Mouse (Mus musculus) spleen, postnatal 36 days (tissue): ENCODE data around the gene 4933407L21Rik.
A peak's percentile ranks its signal among the peaks of the same experiment; 100 is the strongest.

ENCODE experiments used
- DNase-seq, 2 experiments: peaks; one replicate each; pipeline ENCODE4 v3.0.0; 2022; ENCODE audit warnings: low spot score in 2 of 2, mixed read lengths in 1 of 2

The 4933407L21Rik gene

GRCm38 (mm10) chr1:85928057-85928687 lies at the start of gene 4933407L21Rik:
TSS of gene 4933407L21Rik (plus strand) at chr1:85928483.
- no peak for DNase-seq

- no peak for DNase-seq
These were observed 46.3 kb upstream of the 4933407L21Rik start for GRCm38 (mm10) chr1:85882003-85882402.

GRCm38 (mm10) chr1:85887221-85887620 lies 41.1 kb upstream of the 4933407L21Rik start:
- no peak for DNase-seq

DNA sequence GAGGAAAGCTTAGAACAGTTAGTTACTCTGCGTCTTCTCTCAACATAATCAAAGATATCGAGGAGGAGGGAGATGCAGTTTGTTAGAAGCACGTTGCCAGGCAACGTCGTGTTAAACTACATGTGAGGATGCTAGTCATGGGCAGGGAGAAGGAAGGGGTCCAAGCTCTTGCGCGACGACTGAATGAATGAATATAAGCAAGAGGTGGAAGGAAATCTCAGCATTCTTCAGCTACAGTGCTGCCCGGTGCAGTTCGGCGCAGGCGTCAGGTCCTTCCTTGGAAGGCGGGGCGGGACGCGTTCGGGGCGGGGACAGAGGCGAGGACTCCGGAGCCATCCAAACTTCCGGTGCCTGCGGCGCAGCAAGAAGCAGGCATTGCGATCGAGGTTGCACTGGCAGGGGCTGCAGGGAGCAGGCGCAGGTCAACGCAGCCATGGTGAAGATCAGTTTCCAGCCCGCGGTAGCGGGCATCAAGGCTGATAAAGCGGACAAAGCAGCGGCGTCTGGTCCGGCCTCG lies 34.0 kb upstream of the 4933407L21Rik start, which contains the start of gene Itm2c:
TSS of gene Itm2c (plus strand) at position 51 of the 517 bp plus-strand sequence.
- peak; percentile 75 for DNase-seq

DNA sequence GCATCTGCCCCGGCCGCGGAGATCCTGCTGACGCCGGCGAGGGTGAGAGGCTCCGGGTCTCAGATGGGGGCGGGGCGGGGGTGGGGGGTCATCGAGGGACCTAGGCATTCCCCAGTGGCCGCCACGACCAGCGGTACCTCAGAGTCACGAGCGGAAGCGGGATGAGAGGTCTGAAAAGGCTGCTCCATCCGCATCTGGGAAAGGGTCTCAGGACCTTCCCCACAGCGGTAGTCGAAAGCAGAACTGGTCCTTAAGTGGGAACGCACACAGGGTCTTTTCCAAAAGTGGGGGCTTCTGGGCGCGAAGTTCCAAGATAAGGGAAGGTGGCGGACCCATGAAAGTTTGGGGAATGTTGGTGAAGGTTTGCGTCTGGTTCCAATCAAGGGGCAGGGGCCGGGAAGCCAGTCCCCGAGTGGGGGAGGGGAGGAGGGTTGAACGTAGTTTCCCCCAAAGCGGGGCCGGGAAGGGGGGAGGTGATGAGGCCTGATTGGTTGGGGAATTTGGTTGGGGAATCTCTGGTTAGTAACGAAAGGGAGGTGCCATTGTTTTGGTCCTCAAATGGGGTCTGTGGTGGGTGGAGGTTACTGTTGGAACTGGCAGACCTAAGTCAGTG lies 33.4 kb upstream of the 4933407L21Rik start:
- DNase-seq = no peak

GRCm38 (mm10) chr1:85895391-85895837 lies 32.9 kb upstream of the 4933407L21Rik start:
- peak; percentile 55 to 71 for DNase-seq

DNA sequence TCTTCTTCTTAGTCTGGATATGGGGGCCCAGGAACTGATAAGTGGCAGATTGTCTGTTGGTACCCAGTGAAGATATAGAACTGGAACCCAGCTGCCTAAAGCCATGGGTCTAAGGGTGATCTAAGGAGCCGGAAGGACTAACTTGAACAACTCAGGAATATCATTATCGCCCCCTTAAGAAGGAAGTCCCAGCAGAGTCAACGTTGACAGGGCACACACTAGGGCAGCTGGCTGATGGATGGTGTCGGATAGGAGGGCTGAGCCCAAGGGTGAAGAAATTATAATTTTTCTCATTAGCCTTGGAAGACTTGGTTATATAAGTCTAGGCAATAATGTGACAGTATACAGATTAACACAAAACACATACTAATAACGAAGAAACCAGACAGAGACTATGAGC lies 32.2 kb upstream of the 4933407L21Rik start:
- no peak for DNase-seq

DNA sequence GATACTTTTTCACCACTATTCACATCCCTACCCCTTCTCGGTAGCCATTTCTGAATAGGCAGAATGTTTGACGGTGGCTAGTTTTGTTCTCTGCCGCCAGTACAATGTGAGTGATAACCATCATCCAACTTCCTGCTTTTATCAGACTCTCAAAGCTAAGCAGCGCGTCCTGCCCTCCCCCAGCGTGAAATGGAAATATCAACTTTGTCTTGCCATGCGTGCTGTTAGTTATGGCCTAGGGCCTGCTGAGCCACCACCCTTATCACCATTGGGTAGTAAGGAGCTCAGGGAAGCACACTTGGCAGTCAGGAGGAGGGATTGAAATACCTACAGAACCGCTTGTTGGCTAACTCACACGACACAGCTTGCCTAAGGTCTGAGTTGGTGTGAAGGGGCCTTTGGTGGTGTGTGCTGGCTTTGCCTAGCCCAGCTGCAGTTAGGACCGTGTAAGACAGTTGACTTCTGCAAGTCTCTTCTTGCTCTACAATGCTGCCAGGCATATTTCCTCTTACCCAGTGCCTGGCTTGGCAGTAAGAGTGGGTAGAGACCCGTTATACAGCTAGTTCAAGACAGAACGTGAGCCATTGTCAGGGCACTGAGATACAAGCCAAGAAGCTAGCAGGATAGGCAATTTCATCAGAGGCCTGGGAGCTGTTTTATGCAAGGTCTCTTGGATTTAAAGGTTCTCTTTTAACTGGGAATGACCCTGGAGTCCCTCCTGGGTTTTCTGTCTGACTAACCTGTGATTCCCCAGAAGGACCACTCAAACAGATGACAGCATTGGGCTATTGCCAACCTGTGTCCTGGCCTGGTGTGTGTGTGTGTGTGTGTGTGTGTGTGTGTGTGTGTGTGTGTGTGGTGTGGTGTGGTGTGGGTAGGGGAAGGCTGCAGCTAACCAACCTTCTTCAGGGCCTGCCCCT lies 31.2 kb upstream of the 4933407L21Rik start:
- no peak for DNase-seq

- DNase-seq = no peak
These were observed 30.2 kb upstream of the 4933407L21Rik start for GRCm38 (mm10) chr1:85897901-85898760.

GRCm38 (mm10) chr1:85898761-85899387 lies 29.4 kb upstream of the 4933407L21Rik start:
- no peak for DNase-seq

DNA sequence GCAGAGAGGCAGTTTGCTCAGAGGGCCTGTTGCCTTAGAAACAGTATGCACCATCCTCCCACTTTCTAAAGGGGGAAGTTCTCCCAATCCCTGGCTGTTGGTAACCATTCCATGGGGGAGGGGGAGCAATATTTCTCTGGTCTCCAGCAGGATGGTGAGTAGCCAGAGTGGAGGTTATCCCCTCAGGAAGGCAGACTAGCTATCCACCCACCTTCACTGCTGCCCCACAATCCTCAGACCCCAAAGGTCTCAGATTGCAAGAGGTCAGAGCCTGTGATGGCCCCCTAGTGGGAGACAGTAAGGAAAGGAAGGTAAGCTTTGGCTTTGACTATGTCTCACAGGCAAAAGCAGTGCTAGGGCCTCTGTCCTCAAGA lies 28.9 kb upstream of the 4933407L21Rik start:
- DNase-seq = no peak

- DNase-seq = no peak
These were observed 27.6 kb upstream of the 4933407L21Rik start for GRCm38 (mm10) chr1:85900521-85901333.

- no peak for DNase-seq
These were observed 26.7 kb upstream of the 4933407L21Rik start for GRCm38 (mm10) chr1:85901516-85902107.

- no peak for DNase-seq
These were observed 26.1 kb upstream of the 4933407L21Rik start for GRCm38 (mm10) chr1:85902108-85902561.

DNA sequence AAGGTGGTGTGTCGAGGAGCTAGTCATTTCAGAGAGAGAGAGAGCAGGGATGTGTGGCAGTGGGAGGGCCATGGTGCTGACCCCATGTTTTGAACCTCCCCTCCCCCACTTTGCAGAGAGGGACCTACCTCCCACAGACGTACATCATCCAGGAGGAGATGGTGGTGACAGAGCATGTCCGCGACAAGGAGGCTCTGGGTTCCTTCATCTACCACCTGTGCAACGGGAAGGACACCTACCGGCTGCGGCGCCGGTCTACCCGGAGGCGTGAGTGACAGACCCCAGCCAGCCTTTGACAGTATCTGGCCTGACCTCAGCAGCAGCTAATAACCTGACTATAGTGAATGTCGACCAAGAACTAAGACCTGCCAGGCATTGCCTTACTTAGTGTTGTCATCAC lies 21.4 kb upstream of the 4933407L21Rik start:
- DNase-seq = no peak

DNA sequence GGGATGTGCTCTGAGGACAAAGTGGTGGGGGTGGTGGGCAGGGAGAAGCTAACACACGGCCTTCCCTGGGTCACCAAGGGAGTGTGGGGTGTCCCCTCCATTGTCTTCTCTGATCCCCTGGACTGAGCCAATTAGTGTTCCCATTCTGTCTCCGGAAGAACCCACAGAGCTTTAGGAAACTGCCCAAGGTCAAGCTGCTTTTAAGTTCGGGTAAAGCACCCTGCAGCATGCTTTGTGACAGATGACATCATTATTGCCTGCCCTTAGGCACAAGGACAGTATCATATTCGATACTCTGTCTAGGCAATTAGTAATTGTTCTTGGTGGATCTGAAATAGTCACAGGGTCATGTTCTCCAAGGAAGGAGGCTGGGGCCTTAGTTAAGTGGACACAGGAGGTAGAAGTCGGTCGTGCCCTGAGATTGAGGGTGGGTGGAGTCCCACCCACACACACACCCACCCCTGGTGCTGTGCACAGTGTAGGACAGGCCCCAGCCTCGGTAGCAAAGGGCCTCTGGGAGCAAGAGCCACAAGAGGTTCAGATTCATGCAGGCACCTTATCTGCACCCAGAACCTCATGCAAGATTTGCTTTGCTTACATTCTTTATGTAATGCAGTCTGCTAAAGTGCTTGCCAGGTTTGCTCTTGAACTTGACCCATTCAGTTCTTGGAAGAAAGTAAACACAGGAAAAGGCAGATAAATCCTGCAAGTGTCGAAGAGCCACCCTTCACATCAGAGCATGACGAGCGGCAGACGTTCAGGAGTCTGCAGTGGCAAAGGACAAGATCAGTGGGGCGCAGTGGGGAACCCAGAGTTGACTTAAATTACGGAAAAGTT lies 19.3 kb upstream of the 4933407L21Rik start:
- DNase-seq = no peak

GRCm38 (mm10) chr1:85913078-85913755 lies 15.1 kb upstream of the 4933407L21Rik start:
- no peak for DNase-seq

- DNase-seq = no peak
These were observed 12.4 kb upstream of the 4933407L21Rik start for GRCm38 (mm10) chr1:85915890-85916289.
